Mouse (Mus musculus) spleen, adult 2 months (tissue): Measurements from ENCODE around the gene Socs1.

ENCODE experiments used
- CTCF ChIP-seq: fragments of 200-500 bp; IDR thresholded peaks from 2 replicates; pipeline ENCODE4 v1.5.1; 2011; ENCODE audit warnings: mild to moderate bottlenecking, inconsistent platforms; ENCODE audit not compliant: insufficient read depth, insufficient read length, insufficient replicate concordance; ENCODE audit errors: extremely low read depth
- POLR2A ChIP-seq: fragments of 200-500 bp; IDR thresholded peaks from 2 replicates; pipeline ENCODE4 v1.6.1; 2011; ENCODE audit warnings: low read depth, low read length, inconsistent platforms

GRCm38 (mm10) chr16:10769661-10770060 lies 15.7 kb downstream of the Socs1 start:
- TF ChIP-seq CTCF: no peak
- no peak for TF ChIP-seq POLR2A
